Mouse (Mus musculus): ENCODE measurements around the gene Limk2.
A peak's percentile ranks its signal among the peaks of the same experiment; 100 is the strongest.

Gene Limk2

GRCm38 (mm10) chr11:3373591-3374292, 35.2 kb downstream of the Limk2 start:
- no peak for DNase-seq (ENCODE audit: inconsistent age in 2 of 2, low spot score in 1 of 2)

- DNase-seq (ENCODE audit: inconsistent age in 2 of 2, low spot score in 1 of 2): no peak
Observed at GRCm38 (mm10) chr11:3371599-3372295, 37.2 kb downstream of the Limk2 start.

- peak; percentile 86 to 91 for DNase-seq (ENCODE audit: inconsistent age in 2 of 2, low spot score in 1 of 2)
Observed at GRCm38 (mm10) chr11:3370928-3371598, 37.9 kb downstream of the Limk2 start.

- no peak for DNase-seq (ENCODE audit: inconsistent age in 2 of 2, low spot score in 1 of 2)
Observed at GRCm38 (mm10) chr11:3370162-3370561, 38.8 kb downstream of the Limk2 start.

GRCm38 (mm10) chr11:3369449-3369848, 39.5 kb downstream of the Limk2 start:
- no peak for DNase-seq (ENCODE audit: inconsistent age in 2 of 2, low spot score in 1 of 2)

- DNase-seq (ENCODE audit: inconsistent age in 2 of 2, low spot score in 1 of 2): no peak
Observed at GRCm38 (mm10) chr11:3368983-3369382, 40.0 kb downstream of the Limk2 start.

GRCm38 (mm10) chr11:3366411-3366810, 42.6 kb downstream of the Limk2 start:
- no peak for DNase-seq (ENCODE audit: inconsistent age in 2 of 2, low spot score in 1 of 2)

- no peak for DNase-seq (ENCODE audit: inconsistent age in 2 of 2, low spot score in 1 of 2)
Observed at GRCm38 (mm10) chr11:3362854-3363253, 46.1 kb downstream of the Limk2 start.

- DNase-seq (ENCODE audit: inconsistent age in 2 of 2, low spot score in 1 of 2): peak in 1 of 2 experiments; percentile 46
Observed at GRCm38 (mm10) chr11:3352990-3353585, 55.9 kb downstream of the Limk2 start.

GRCm38 (mm10) chr11:3352131-3352530, 56.9 kb downstream of the Limk2 start:
- peak in 1 of 2 experiments; percentile 23 for DNase-seq (ENCODE audit: inconsistent age in 2 of 2, low spot score in 1 of 2)

- no peak for DNase-seq (ENCODE audit: inconsistent age in 2 of 2, low spot score in 1 of 2)
Observed at GRCm38 (mm10) chr11:3349343-3349695, 59.7 kb downstream of the Limk2 start.

GRCm38 (mm10) chr11:3348576-3349342, 60.2 kb downstream of the Limk2 start:
- DNase-seq (ENCODE audit: inconsistent age in 2 of 2, low spot score in 1 of 2): no peak

- no peak for DNase-seq (ENCODE audit: inconsistent age in 2 of 2, low spot score in 1 of 2)
Observed at GRCm38 (mm10) chr11:3347835-3348195, 61.2 kb downstream of the Limk2 start.

- DNase-seq (ENCODE audit: inconsistent age in 2 of 2, low spot score in 1 of 2): peak; percentile 82 to 94
Observed at GRCm38 (mm10) chr11:3347091-3347834, 61.7 kb downstream of the Limk2 start.

GRCm38 (mm10) chr11:3346351-3346750, 62.6 kb downstream of the Limk2 start:
- no peak for DNase-seq (ENCODE audit: inconsistent age in 2 of 2, low spot score in 1 of 2)

- no peak for DNase-seq (ENCODE audit: inconsistent age in 2 of 2, low spot score in 1 of 2)
Observed at GRCm38 (mm10) chr11:3344916-3345315, 64.1 kb downstream of the Limk2 start.

- no peak for DNase-seq (ENCODE audit: inconsistent age in 2 of 2, low spot score in 1 of 2)
Observed at GRCm38 (mm10) chr11:3341476-3341875, 67.5 kb downstream of the Limk2 start.

GRCm38 (mm10) chr11:3337961-3338360, 71.0 kb downstream of the Limk2 start:
- no peak for DNase-seq (ENCODE audit: inconsistent age in 2 of 2, low spot score in 1 of 2)

- peak in 1 of 2 experiments; percentile 55 for DNase-seq (ENCODE audit: inconsistent age in 2 of 2, low spot score in 1 of 2)
Observed at GRCm38 (mm10) chr11:3337173-3337955, 71.6 kb downstream of the Limk2 start.

All from adrenal gland, adult (tissue).